Mouse (Mus musculus): ENCODE results near the gene Fzd5. TPM values are rescaled to one million over a fixed set of nuclear protein-coding genes. Genes with fewer than 3 reads are reported as not detected.
A peak's percentile ranks its signal among the peaks of the same experiment; 100 is the strongest.

Gene Fzd5
- polyA plus RNA-seq (2016; fragmentation: Nextera tagmentation; extraction: Ambion mirVana): 1.0 and 1.5 TPM in 2 replicates

DNA sequence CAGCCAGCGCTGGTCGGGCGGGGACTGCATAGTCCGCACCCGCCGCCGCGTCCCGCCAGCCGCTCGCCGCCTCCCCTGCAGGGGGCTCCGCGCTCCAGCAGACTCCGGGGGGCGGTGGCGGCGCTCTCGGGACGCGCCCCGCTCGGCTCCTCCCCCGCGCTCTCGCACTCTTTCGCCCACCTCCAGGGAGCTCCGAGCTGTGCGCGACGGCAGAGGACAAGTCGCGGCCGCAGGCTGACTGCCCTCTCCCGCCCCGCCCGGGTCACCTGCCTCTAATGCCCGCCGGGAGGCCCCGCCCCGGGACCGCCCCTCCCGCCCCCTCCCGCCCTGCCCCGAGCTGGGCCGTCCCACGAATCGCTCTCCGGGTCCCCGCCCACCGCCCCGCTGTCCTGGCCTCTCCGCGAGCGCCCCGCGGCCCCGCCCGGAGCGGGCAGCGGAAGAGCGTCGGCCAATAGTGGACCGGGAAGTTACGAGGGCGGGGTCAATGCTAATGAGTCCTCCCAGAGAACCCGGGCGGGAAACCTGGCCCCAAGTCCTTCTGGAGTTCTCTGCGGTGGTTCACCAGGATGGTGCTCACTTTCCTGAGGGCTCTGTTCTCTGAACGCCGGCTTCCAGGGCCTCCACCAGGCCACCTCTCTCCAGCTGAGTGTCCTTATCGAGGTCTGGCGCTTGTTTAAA is at the start of gene Fzd5:
Gene Fzd5, minus strand, starts transcription at position 250 of the 678 bp plus-strand sequence.
- Histone ChIP-seq H3K4me1 (peaks cover 58% of the 10 kb centered on the region), H3K36me3 (replicated peaks) (no peaks in the 10 kb centered on the region), H3K4me2 (peak within 1 kb of the TSS; percentile 96), H3K9ac (peak within 1 kb of the TSS; percentile 68), H3K4me3 (replicated peaks) (peak within 1 kb of the TSS; percentile 62), H3K9me3 (no peaks in the 10 kb centered on the region), H3K27ac (peak within 1 kb of the TSS; percentile 61), H3K27me3 (peaks cover 67% of the 10 kb centered on the region)
- WGBS: under 1% methylated on average over 66 of the region's 73 CpGs
- ATAC-seq (ENCODE audit: low FRiP score): peak; percentile 93

DNA sequence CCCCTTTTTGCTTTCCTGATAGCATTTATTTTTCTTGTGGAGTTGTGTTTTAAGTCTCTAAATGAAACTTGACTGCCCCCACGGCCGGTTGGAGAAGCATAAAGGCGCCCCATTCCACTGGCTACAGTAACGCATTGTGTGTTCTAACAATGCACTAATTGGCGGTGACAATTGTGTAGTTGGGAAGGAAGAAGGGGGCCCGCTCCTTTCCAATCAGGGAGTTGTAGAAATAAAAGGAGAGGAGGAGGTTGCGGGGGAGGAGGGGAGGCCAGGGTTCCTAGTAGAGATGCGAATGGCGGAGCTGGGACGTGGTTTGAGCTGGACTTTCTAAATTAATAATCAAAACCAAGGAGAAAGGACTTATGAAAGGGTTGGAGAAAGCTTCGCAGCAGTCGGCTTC is 42.3 kb upstream of the Fzd5 start:
- WGBS: 5% methylated on average over 12 of the region's 12 CpGs
- Histone ChIP-seq H3K9ac (no peak overlapping the region), H3K27me3 (peaks cover 69% of the 10 kb centered on the region), H3K36me3 (replicated peaks) (no peaks in the 10 kb centered on the region), H3K4me3 (replicated peaks) (0 out of 2 replicates have a peak overlapping the region, but pooled peaks have one; percentile 4), H3K4me2 (peak overlapping the region; percentile 43), H3K27ac (peak overlapping the region; percentile 37; the same call in 1 of the 2 replicates), H3K9me3 (no peaks in the 10 kb centered on the region), H3K4me1 (peaks cover 14% of the 10 kb centered on the region)
- peak; percentile 83; the same call in 1 of the 2 replicates for ATAC-seq (ENCODE audit: low FRiP score)

DNA sequence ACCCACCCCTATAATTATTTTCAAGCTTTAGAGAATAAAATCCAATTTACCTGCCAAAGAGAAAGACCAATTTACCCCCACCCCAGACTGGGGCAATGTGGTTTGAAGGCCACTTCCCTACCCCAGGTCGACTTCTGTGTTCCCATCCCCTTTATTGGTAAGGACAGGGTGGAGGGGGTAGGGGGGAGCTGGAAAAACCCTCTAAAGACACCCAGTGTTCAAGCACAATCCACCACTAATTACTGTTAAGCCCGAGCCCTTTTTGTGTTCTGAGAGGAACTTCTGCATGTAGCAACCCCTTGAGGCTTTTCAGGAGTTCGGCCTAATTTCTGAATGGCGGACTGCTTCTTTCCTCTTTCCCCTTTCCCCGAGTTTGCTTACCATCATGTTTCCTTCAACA is 41.9 kb upstream of the Fzd5 start:
- ATAC-seq (ENCODE audit: low FRiP score): peak; percentile 59; the same call in 1 of the 2 replicates
- Histone ChIP-seq H3K9me3 (no peaks in the 10 kb centered on the region), H3K4me3 (replicated peaks) (no peak overlapping the region)

DNA sequence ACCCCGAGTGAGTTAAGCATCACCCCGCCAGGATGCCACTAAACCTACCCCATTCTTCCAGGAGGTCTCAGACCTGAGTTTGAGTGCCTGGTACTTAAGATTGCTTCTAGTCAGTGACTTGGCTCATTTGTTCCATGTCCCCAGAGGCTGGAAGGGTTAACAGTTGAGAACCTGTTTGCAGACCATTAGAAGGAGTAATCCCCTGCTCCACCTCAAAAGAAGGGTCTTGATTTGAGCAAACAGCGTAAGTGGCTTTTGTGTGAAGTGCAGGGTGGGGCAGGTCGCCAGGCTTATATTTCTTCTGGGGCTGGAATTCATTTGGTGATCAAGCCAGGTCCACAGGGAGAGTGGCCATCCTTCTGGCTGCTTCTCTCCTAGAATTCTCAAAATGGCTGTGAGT is 35.8 kb upstream of the Fzd5 start:
- no peak overlapping the region for H3K4me3 ChIP-seq (replicated peaks)
- H3K36me3 ChIP-seq (replicated peaks): no peaks in the 10 kb centered on the region
- 69% methylated on average over 4 of the region's 4 CpGs for WGBS
- H3K4me1 ChIP-seq: no peaks in the 10 kb centered on the region
- no peak for ATAC-seq (ENCODE audit: low FRiP score)
- peaks cover 53% of the 10 kb centered on the region for H3K27me3 ChIP-seq
- H3K9me3 ChIP-seq: no peaks in the 10 kb centered on the region
- H3K9ac ChIP-seq: no peak overlapping the region
- no peak overlapping the region for H3K27ac ChIP-seq
- H3K4me2 ChIP-seq: no peak overlapping the region

More for the DNA sequence above, 41.9 kb upstream of the Fzd5 start:
- WGBS: 5% methylated on average over 5 of the region's 5 CpGs
- Histone ChIP-seq H3K9ac (no peak overlapping the region), H3K4me2 (peak overlapping the region; percentile 43), H3K27me3 (peaks cover 73% of the 10 kb centered on the region), H3K36me3 (replicated peaks) (no peaks in the 10 kb centered on the region), H3K27ac (peak overlapping the region; percentile 37; the same call in 1 of the 2 replicates), H3K4me1 (peaks cover 14% of the 10 kb centered on the region)

DNA sequence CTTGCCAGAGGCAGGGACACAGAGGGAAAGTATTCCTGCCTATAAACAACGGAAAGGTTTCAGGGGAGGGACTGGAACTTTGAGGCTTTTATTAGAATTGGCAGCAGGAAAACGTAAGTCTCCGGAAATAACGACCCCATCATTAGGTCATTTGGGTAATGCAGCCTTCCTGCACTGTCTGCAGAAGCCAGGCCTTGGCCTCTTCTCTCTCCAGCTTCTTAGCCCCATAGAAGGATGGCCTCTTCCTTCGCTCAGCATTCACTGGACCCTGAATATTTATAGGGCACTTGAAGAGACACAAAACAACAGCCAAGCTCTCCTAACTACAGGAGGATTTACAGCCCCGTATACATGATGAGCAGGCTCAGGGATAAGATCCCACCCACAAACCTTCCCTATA is 32.6 kb upstream of the Fzd5 start:
- no peak for ATAC-seq (ENCODE audit: low FRiP score)

DNA sequence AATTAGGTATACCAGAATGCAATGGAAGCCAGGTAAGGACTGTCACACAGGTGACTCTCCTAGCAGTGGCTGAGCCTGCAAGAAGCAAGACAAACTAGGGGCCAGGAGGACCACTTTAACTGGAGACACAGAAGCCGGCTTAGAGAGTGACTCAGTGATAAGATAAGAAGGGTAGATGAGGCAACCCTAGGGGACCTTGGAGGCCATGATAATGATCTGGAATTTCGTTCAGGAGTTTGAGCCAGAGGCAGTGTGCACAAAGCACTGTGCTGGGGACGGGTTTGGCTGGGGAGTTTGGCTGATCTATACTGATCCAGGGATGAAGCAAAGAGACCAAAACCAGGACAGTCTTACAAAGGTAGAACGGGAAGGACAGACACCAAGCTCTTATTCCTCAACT is 24.1 kb upstream of the Fzd5 start:
- Histone ChIP-seq H3K27ac (no peak overlapping the region), H3K36me3 (replicated peaks) (no peaks in the 10 kb centered on the region), H3K4me1 (no peaks in the 10 kb centered on the region), H3K4me2 (no peak overlapping the region), H3K9me3 (no peaks in the 10 kb centered on the region), H3K27me3 (no peaks in the 10 kb centered on the region), H3K9ac (no peak overlapping the region), H3K4me3 (replicated peaks) (no peak overlapping the region)
- WGBS: 83% methylated on average over 4 of the region's 4 CpGs
- no peak for ATAC-seq (ENCODE audit: low FRiP score)

More for the DNA sequence above, 32.6 kb upstream of the Fzd5 start:
- Histone ChIP-seq H3K36me3 (replicated peaks) (no peaks in the 10 kb centered on the region), H3K4me1 (no peaks in the 10 kb centered on the region), H3K27ac (no peak overlapping the region), H3K9ac (no peak overlapping the region), H3K4me3 (replicated peaks) (no peak overlapping the region), H3K27me3 (peaks cover 24% of the 10 kb centered on the region), H3K4me2 (no peak overlapping the region), H3K9me3 (no peaks in the 10 kb centered on the region)
- 41% methylated on average over 6 of the region's 6 CpGs for WGBS

DNA sequence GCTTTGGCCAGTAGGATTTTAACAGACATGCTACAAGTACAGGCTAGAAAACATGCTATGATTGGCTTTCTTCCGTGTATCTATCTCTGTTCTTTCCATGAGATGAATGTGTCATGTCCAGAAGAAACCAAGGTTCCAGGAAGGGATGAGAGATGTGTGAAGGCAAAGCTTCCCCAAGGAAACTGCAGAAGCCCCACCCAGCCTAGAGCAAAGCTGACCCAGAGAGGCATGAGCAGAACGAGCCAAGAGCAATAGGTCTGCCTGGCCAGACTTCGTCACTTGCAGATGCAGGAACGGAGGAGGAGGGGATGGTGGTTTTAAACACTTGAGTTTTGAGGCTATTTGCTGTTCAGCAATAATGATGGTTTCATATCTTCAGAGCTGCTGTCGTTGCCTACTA is 20.2 kb upstream of the Fzd5 start:
- Histone ChIP-seq H3K27ac (no peak overlapping the region), H3K4me3 (replicated peaks) (no peak overlapping the region), H3K4me1 (no peaks in the 10 kb centered on the region), H3K9ac (no peak overlapping the region), H3K9me3 (no peaks in the 10 kb centered on the region), H3K27me3 (no peaks in the 10 kb centered on the region), H3K4me2 (no peak overlapping the region), H3K36me3 (replicated peaks) (no peaks in the 10 kb centered on the region)
- WGBS: 93% methylated on average over 5 of the region's 5 CpGs
- no peak for ATAC-seq (ENCODE audit: low FRiP score)

DNA sequence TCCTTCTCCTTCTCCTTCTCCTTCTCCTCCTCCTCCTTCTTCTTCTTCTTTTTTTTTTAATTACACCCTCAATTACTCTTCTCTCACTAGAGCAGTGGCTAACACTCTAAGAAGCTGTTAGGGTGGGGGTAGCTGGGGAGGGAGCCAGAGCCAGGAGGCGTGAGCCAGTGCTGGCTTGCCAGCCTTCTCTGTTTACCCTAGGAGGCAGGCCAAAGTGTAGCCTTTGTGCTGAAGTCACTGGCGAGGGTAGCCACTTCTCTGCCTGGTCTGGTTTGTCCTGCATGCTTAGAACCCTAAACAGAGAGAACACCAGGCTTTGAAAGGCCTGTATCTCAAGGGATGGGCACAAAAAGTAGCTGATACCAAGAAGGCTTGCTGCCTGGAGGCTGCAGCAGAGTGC is 19.7 kb upstream of the Fzd5 start:
- no peaks in the 10 kb centered on the region for H3K27me3 ChIP-seq
- no peaks in the 10 kb centered on the region for H3K9me3 ChIP-seq
- no peak for ATAC-seq (ENCODE audit: low FRiP score)
- WGBS: 29% methylated on average over 2 of the region's 2 CpGs
- H3K27ac ChIP-seq: no peak overlapping the region
- H3K4me3 ChIP-seq (replicated peaks): no peak overlapping the region
- H3K36me3 ChIP-seq (replicated peaks): no peaks in the 10 kb centered on the region
- no peaks in the 10 kb centered on the region for H3K4me1 ChIP-seq
- no peak overlapping the region for H3K9ac ChIP-seq
- H3K4me2 ChIP-seq: no peak overlapping the region

DNA sequence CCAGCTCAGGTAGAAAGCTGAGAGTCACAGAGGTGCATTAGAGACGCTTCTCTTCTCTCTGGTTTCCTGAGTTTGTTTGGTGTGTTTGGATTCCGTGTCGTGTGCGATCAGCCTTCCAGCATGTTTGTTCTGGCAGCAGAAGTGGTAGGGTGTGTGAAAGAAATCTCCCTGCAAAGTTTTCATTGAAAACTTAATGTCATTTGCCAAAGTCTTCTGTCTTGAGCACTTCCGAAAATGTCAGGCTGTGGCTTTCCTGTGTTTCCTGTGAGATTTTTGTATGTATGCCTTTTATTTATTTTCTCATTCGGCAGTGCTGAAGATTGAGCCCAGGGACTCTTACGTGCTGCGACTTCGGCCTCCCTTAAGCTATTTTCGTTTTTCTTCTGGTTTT is 19.1 kb upstream of the Fzd5 start:
- Histone ChIP-seq H3K9me3 (no peaks in the 10 kb centered on the region), H3K27ac (no peak overlapping the region), H3K27me3 (no peaks in the 10 kb centered on the region), H3K4me2 (no peak overlapping the region), H3K36me3 (replicated peaks) (no peaks in the 10 kb centered on the region), H3K9ac (no peak overlapping the region), H3K4me1 (no peaks in the 10 kb centered on the region), H3K4me3 (replicated peaks) (no peak overlapping the region)
- WGBS: 79% methylated on average over 10 of the region's 10 CpGs
- ATAC-seq (ENCODE audit: low FRiP score): no peak

DNA sequence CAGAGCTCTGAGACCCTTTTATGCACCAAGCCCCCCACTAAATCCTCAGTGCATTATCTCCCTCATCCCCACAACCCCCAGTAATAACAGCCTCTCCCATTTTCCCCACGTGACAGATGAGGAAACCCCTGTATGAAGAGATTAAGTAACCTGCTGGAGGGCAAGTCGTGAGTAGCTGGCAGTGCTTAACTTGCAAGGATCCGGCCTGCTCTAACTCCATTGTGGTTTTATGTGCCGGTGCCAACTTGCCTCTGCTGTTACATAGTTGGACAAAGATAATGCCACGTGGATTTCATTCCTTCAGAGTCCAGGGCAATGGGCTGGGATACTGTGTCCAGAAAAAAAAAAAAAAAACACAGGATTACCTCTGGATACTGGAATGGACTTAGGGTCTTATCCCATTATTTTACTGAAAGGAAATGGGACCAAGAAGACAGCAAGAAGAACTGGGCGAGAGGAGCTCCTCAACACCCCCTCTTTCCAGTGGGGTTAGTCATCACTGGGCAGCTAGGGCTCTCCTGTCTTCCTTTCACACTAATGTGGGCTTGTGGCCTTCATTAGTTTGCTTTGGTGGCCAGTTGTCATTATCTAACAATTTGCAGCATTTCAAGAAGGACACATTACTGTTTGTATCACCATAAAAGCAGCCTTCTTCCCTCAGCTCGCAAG is 18.6 kb upstream of the Fzd5 start:
- Histone ChIP-seq H3K4me3 (replicated peaks) (no peak overlapping the region), H3K4me2 (no peak overlapping the region), H3K9ac (no peak overlapping the region), H3K27ac (no peak overlapping the region), H3K36me3 (replicated peaks) (no peaks in the 10 kb centered on the region), H3K4me1 (no peaks in the 10 kb centered on the region), H3K9me3 (no peaks in the 10 kb centered on the region), H3K27me3 (no peaks in the 10 kb centered on the region)
- WGBS: 66% methylated on average over 7 of the region's 7 CpGs
- no peak for ATAC-seq (ENCODE audit: low FRiP score)

DNA sequence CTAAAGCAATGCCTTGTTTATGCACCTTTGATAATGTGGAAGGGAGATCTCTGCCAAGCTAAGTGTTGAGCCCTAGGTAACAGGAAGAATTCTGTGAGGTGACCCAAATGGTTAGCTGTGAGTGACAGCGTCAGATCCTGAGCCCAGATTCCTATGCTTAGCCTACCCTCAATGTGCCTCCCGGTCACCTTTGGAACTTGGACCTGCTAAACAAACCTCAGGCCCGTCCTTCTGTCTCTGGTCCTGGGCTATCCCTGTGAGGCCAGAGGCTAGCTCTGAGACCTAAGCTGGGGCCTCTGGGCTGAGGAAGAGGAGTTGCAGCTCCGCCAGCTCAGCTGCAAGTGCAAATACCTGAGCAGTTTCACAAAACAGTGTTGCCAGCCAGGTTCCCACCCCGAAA is 17.1 kb upstream of the Fzd5 start:
- Histone ChIP-seq H3K4me2 (no peak overlapping the region), H3K27ac (no peak overlapping the region), H3K9ac (no peak overlapping the region), H3K27me3 (no peaks in the 10 kb centered on the region), H3K9me3 (no peaks in the 10 kb centered on the region), H3K4me1 (no peaks in the 10 kb centered on the region), H3K36me3 (replicated peaks) (no peaks in the 10 kb centered on the region), H3K4me3 (replicated peaks) (no peak overlapping the region)
- ATAC-seq (ENCODE audit: low FRiP score): no peak
- WGBS: 90% methylated on average over 5 of the region's 5 CpGs

DNA sequence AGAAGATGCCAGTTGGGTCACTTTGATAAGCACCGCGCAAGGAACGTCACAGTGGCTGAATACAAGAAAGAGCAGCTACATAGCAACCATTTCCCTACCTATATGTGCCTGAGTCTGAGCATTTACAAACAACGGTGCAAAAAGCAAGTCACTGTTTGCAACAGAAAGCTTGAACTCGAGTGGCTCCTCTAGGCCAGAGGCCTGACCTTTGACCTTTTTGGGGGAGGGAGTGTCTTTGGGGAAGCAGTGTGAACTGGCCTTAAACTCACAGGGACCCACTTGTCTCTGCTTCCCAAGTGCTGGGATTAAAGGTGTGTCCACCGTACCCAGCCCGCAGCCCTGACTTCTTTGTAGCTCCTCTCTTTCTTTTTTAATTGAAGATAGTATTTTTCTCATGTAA is 16.1 kb upstream of the Fzd5 start:
- WGBS: 72% methylated on average over 7 of the region's 7 CpGs
- Histone ChIP-seq H3K9ac (no peak overlapping the region), H3K4me2 (no peak overlapping the region), H3K36me3 (replicated peaks) (no peaks in the 10 kb centered on the region), H3K4me1 (no peaks in the 10 kb centered on the region), H3K27me3 (no peaks in the 10 kb centered on the region; the same call in 1 of the 2 replicates), H3K9me3 (no peaks in the 10 kb centered on the region), H3K4me3 (replicated peaks) (no peak overlapping the region), H3K27ac (no peak overlapping the region)
- no peak for ATAC-seq (ENCODE audit: low FRiP score)

DNA sequence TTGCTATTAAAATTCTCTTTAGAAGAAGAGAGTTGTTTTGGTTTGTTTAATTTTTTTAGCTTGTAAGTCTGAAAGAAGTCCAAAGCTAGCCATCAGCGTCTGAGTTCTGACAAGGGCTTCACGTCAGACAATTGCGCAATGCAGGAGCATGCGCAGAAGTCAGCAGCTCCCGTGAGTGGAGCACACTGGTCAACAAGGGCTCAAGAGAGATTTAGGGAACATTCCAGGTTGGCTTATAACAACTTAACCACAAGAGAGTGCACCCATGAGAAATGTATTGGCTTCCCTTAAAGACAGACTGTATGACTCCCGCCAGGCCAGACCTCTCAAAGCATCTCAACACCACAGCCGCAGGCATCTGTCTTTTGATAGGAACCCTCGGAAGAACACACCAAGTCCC is 15.6 kb upstream of the Fzd5 start:
- Histone ChIP-seq H3K27me3 (no peaks in the 10 kb centered on the region; the same call in 1 of the 2 replicates), H3K4me3 (replicated peaks) (no peak overlapping the region), H3K9ac (no peak overlapping the region), H3K4me2 (no peak overlapping the region), H3K9me3 (no peaks in the 10 kb centered on the region), H3K4me1 (no peaks in the 10 kb centered on the region), H3K27ac (no peak overlapping the region), H3K36me3 (replicated peaks) (no peaks in the 10 kb centered on the region)
- ATAC-seq (ENCODE audit: low FRiP score): no peak
- 87% methylated on average over 8 of the region's 8 CpGs for WGBS
